In genomic region chr8:105732186-105732585, GRCm38 (mm10) we compare ENCODE assay signal across 30 mouse cellular contexts. TPM values are rescaled to one million over a fixed set of nuclear protein-coding genes. Genes with fewer than 3 reads are reported as not detected.
"Had no signal": no experiment of that assay in that cellular context is flagged by ENCODE, and none has a peak within 500 bp of the region (broad histone marks: within the 10 kb centered on the region; RNA-seq: fewer than 3 reads in every experiment).

No protein-coding gene starts in this region.

- H3K4me2 ChIP-seq: kidney, embryonic 15.5 days; limb, embryonic 12.5 days; limb, embryonic 15.5 days; lung, embryonic 15.5 days; midbrain, embryonic 13.5 days; neural tube, embryonic 13.5 days had no signal

- H3K4me1 ChIP-seq: limb, embryonic 12.5 days; limb, embryonic 15.5 days; lung, embryonic 15.5 days; midbrain, embryonic 10.5 days; midbrain, embryonic 13.5 days; neural tube, embryonic 13.5 days had no signal

- H3K9ac ChIP-seq: kidney, embryonic 15.5 days; limb, embryonic 12.5 days; limb, embryonic 15.5 days; lung, embryonic 15.5 days; midbrain, embryonic 13.5 days; neural tube, embryonic 13.5 days had no signal

- ATAC-seq: intestine, postnatal 0 days; midbrain, embryonic 13.5 days; midbrain, embryonic 16.5 days had no signal

- DNase-seq: kidney, adult 8-10 months; kidney, postnatal 10 days; kidney, postnatal 36 days; layer of hippocampus, postnatal 36 days; left cerebral cortex, postnatal 4 days; lung, adult 18-20 months; lung, postnatal 14 days; lung, postnatal 4 days; retina, postnatal 1 day; right cerebral cortex, postnatal 25 days; spleen, adult 18-20 months; thymus, adult 18-20 months; thymus, postnatal 36 days had no signal

- H3K36me3 ChIP-seq: lung, embryonic 15.5 days had no signal

- H3K27me3 ChIP-seq: kidney, embryonic 15.5 days; limb, embryonic 12.5 days; limb, embryonic 15.5 days; lung, embryonic 15.5 days; midbrain, embryonic 13.5 days; neural tube, embryonic 13.5 days had no signal

- H3K9me3 ChIP-seq: kidney, embryonic 15.5 days; limb, embryonic 12.5 days; limb, embryonic 15.5 days; lung, embryonic 15.5 days; midbrain, embryonic 10.5 days; midbrain, embryonic 13.5 days; neural tube, embryonic 13.5 days had no signal

- H3K4me3 ChIP-seq: kidney, embryonic 15.5 days; left cerebral cortex, adult 2 months; limb, embryonic 12.5 days; limb, embryonic 15.5 days; lung, embryonic 15.5 days; midbrain, embryonic 10.5 days; midbrain, embryonic 13.5 days; myocyte; neural tube, embryonic 13.5 days had no signal

- H3K27ac ChIP-seq: kidney, embryonic 15.5 days; left cerebral cortex, adult 2 months; limb, embryonic 12.5 days; limb, embryonic 15.5 days; lung, embryonic 15.5 days; midbrain, embryonic 10.5 days; midbrain, embryonic 13.5 days; neural tube, embryonic 13.5 days had no signal

RNA-seq across cellular contexts. Expression of gene Enkd1, which starts 24.2 kb away (rescaled TPM):
- total RNA-seq: monocyte, adult 5-6 weeks had no signal

RNA-seq across cellular contexts. Expression of gene 4933405L10Rik, which starts 24.7 kb away (rescaled TPM):
- total RNA-seq: layer of hippocampus, postnatal 10 days; layer of hippocampus, postnatal 36 days; left cerebral cortex, postnatal 4 days; megakaryocyte, adult 5-6 weeks; monocyte, adult 5-6 weeks; neutrophil, adult 5-6 weeks had no signal
- polyA plus RNA-seq: intestine, postnatal 0 days; midbrain, embryonic 10.5 days; neural tube, embryonic 13.5 days; stomach, embryonic 16.5 days; urinary bladder, adult 2 months had no signal

RNA-seq across cellular contexts. Expression of gene Gfod2, which starts 26.3 kb away (rescaled TPM):
- total RNA-seq: monocyte, adult 5-6 weeks had no signal
